Mouse (Mus musculus) adipocyte (in vitro differentiated cells): Measurements from ENCODE around the gene St3gal5.

ENCODE experiments used
- DNase-seq: peaks from one replicate; pipeline ENCODE4 v3.0.0-alpha.2; 2016; ENCODE audit warnings: low spot score

The St3gal5 gene

DNA sequence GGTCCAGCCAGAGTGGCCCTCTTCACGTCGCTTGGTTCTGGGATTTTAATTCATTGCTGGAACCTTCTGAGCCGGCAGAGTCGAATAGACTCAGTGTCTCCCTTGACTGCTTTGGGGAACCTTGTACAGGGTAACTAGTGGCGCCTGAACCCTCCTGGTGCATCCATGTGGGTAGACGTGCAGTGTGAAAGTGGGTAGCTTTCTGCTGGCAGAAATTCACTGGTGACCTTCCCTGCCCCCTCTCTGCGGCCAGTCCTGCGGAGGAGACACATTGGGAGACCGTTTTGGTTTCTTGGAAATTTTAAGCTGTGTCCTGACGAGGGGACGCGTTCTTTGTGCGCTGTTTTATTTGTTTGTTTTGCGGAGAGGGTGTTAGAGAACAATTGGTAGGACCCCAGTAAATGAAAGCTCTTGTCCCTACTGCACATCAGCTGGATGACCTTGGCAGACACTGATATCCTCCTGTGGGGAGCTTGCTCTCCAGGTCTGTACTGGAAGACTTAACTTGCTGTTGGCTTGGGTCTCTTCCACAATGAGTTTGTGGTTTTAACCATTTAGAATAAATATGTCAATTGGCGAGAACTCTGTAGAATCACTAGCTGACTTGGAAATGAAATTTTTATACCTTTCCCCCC, 746 bp downstream of the St3gal5 start:
- peak; percentile 37 for DNase-seq

DNA sequence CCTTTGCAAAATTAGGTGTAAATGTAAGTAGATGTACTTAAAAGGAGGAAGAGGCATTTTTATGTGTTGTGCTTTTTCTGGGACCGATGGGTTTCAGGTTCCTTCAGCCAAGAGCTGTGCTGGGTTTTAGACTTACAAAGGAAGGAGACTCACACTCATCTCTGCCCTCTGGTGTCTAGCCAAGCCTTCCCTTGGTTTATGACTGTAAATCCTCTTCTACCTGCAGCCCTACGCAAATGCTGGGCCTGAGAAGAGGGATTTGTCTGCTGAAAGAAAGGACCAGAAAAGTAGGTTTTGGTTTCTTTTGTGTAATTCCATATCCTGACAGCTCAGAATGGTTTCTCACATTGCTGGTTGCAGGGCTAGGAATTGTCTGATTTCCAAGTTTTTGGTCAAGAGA, 1.3 kb downstream of the St3gal5 start:
- peak; percentile 31 for DNase-seq

DNA sequence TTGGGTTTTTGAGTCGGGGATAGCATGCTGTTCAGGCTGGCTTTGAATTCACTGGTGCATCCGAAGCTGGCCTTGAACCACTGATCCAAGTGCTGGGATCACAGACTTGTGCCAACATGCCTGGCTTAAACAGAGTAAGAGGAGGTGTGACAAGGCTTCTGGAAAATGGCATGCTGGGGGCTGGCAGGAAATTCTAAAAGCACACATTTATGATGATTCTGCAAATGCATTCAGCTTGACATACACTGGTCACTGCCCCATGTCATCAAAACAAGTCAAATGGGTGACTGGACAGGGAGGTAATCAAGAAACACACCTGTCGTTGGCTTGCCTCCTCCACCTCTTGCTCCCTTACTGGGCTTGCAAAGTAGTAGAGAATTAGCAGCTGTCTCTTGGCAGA, 1.9 kb downstream of the St3gal5 start:
- DNase-seq = no peak

DNA sequence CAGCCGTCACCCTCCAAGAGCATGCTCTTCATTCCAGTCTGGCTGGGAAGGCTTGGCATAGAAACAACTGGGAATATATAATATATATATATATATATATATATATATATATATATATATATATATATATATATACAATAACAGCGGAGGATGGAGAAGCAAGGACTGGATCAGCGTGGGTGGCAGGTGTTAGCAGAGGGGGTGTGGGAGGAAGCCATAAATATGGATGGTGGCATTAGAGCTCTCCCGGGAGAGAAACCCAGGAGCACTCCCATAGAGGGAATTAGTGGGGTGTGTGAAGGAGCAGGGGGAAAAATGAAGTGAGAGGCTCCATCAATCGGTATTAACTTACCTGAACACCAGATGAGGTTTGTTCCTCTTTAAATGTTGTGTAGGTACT, 2.8 kb downstream of the St3gal5 start:
- no peak for DNase-seq

- DNase-seq = no peak
Observed at GRCm38 (mm10) chr6:72100939-72101338, 3.5 kb downstream of the St3gal5 start.

- no peak for DNase-seq
Observed at GRCm38 (mm10) chr6:72101386-72101785, 4.0 kb downstream of the St3gal5 start.

- DNase-seq = no peak
Observed at GRCm38 (mm10) chr6:72102066-72102465, 4.7 kb downstream of the St3gal5 start.

DNA sequence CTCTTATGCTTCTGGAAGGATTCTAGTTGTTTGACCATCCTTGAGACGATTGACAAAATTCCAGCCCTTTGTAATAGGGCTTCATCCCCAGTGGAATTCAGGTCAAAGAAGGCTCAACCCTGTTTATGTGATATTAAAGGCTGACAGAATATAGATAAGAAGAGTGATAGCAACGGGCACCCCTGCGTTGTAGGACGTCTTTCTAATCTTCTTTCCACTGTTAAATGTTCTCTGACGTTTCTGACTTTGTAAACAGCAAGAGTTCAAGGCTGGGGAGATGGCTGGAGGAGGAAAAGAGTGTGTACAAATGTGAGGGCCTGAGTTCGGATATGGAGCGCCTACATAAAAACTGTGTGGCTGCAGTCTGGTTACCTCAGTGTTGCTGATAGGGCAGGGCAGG, 7.1 kb downstream of the St3gal5 start:
- DNase-seq = no peak

- DNase-seq = peak; percentile 44
Observed at GRCm38 (mm10) chr6:72108941-72109892, 11.8 kb downstream of the St3gal5 start.

- DNase-seq = no peak
Observed at GRCm38 (mm10) chr6:72110577-72110976, 13.2 kb downstream of the St3gal5 start.

DNA sequence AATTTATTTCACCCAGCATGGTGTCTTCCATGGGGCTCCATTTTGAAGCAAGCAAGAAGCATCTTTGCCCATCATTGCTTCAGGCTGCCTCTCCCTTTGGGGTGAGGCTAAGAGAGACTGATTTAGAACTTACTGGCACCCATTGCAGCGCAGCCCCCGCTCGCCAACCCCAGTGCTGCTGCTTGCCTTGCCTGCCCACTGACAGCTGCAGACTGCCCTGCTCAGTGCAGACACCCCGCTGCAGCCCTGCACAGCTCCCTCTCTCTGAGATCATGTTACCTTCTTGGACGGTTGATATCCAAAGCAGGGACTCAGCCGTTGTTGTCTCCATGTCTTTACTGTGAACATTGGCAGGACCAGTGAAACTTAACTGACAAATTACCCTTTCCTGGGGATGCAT, 15.2 kb downstream of the St3gal5 start:
- DNase-seq = no peak

- no peak for DNase-seq
Observed at GRCm38 (mm10) chr6:72113093-72113702, 15.8 kb downstream of the St3gal5 start.

- DNase-seq = no peak
Observed at GRCm38 (mm10) chr6:72114902-72115301, 17.5 kb downstream of the St3gal5 start.

DNA sequence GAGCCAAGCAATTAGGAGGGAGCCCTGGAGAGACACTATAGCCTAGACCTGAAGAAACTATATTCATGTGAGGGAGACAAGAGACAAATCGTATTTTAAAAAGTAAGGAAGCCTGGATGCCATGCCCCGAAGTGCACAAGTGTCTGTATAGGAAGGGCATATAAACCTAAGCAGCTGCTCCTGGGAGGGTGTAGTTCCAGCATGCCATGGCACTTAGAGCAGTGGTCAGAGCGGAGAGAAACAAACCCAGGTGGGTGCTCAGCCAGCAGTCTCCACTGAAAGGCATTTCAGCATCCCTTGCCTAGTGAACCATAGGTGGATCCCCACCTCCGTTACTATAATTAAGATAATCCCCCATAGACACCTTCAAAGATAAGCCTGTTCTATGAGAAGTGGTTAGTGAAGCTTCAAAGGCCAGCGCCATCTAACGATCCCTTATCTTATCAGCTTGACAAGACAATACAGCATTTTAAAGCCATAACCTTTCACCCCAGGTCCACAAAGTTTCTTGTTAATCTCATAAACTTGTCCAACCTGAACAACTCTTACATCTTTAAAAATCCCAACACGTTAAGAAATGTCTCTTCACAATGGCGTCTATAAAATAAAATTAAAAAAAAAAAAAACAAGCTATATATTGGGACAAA, 20.1 kb downstream of the St3gal5 start:
- no peak for DNase-seq

DNA sequence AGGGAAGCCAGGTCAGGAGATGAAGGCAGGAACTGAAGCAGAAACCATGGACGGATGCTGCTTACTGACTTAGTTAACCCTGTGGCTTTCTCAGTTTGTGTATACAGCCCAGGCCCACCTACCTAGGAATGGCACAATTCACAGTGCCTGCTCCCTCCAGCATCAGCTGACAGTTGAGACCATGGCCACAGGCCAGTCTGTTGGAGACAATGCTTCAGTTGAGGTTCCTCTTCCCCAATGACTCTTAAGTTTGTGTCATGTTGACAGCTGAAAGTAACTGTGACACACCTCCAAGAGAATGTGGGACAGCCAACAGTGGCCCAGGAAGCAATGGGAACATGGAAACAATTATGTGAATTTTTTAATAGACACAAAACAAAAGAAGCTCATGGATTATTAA, 22.5 kb downstream of the St3gal5 start:
- DNase-seq = no peak

- peak; percentile 64 for DNase-seq
Observed at GRCm38 (mm10) chr6:72121301-72121700, 23.9 kb downstream of the St3gal5 start.

- no peak for DNase-seq
Observed at GRCm38 (mm10) chr6:72122515-72122914, 25.1 kb downstream of the St3gal5 start.

DNA sequence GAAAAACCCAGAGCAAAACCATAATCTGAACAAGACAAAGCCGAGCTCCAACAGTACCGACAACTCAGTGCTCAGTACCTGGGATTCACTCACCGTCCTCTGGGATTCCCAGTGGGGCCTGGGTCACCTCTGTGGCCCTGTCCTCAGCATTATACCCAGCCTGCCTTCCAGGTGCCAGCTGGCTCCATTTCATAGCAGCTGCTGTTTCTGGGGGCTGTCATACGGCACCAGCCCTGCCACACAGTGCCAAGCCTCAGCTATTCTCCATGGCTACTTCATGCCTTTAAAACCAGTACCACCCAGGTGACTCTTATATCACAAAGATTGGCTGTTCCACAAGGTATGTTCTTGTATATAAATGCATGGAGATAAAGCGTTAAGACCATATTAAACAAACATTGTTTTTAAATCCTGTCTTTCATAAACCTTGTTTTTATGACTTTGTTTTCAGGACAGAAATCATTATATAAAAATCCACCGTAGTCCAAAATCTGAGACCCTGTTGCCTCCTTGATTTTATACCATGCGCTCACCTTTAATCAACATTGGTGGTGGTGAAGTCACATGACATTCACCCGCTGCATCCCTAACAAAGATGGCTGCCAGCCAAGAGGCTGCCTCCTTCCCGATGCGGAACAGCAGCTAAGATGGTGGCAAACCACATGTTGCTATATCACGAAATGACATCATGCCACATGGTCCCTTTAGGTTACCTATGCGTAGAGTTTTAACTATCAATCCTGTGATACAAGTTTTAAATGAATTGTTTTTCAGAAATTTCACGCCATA, 27.1 kb downstream of the St3gal5 start:
- no peak for DNase-seq

DNA sequence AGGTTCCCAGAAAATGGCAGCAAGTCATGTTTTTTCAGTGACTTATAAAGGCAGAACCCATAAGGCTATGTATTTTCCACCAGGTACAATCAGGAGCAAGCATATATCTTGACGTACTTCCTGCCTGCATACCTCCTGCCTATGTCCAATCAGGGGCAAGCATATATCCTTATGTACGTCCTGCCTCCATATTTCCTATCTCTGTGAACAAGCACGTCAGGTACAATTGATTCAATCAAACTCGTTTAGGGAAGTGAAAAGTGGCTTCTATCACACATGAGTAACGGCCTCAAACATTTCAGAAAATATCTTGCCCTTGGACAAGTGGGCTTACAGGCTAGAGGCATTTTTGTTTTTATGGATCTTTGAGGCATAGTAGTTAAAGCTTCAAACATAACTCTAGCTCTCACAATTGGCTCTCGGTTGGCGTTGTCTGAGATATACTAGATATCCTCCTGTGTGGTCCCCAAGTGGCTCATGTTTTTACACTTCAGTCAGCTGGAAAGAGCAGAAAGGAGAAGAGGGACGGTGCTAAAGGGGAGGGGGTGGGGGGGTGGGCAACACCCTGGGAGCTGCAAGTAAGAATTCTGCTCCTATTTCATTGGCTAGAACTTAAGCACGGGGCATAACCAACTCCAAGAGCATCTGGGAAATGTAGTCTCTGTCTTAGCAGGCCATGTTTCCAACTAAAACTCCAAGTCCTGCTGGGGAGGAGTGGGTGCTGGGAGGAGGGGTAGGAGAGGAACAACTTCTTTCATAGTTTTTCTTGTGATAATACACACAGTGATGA, 28.9 kb downstream of the St3gal5 start:
- no peak for DNase-seq

GRCm38 (mm10) chr6:72130056-72130455, 32.7 kb downstream of the St3gal5 start:
- no peak for DNase-seq
